Mouse (Mus musculus): ENCODE data around the gene Dnah6. TPM values are rescaled to one million over a fixed set of nuclear protein-coding genes. Genes with fewer than 3 reads are reported as not detected.

Dnah6 gene
- polyA plus RNA-seq, 1 experiment from 2014 or later: 0.09 TPM

DNA sequence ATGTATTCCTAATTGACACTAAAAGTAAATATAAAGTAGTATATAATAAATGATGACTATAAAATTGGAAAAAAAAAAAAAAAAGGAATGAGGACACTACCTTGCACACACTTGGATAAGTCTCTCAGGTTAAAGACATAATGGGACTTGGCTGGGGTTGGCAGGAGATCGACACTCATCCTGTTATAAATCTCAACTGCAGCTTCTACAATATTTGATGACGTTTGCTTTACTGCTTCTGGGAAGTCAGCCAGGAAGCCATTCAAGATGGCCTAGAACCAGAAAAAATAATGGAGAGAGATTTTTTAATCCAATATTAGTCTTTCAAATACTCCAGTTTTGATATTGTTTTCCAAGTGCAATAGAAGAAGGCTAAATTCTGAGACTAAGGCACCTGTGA, 108.1 kb downstream of the Dnah6 start:
- ATAC-seq (ENCODE audit: insufficient number of reproducible peaks, insufficient read depth, low FRiP score, low read depth): no peak

DNA sequence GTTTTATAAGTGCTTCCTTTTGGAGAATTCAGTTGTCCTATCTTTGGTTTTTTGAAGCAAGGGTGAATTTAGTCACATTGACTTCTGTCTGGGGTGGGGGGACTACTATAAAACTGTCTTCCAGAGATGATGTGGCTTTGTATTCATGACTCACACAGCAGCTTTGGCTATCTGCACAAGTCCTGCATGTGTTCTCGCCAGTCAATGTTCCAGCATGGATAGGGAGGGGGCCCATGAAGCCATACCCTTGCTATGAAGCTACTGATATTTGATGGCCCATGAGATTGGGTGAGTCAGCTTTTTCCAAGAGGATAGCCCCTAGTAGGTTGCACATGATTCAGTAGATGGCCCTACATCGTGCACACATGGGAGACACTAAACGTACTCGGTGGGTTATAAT, 128.3 kb downstream of the Dnah6 start:
- peaks cover 3% of the 10 kb centered on the region; the same call in 1 of the 2 replicates for H3K9me3 ChIP-seq (ENCODE audit: control insufficient read depth, low read depth, low read length)

More for the DNA sequence above, 108.1 kb downstream of the Dnah6 start:
- Histone ChIP-seq H3K36me3 (ENCODE audit: control insufficient read depth, insufficient read depth, low read length) (no peaks in the 10 kb centered on the region), H3K4me2 (replicated peaks; ENCODE audit: low read depth, low read length) (no peak overlapping the region), H3K4me3 (ENCODE audit: low read depth, low read length) (no peak overlapping the region), H3K27me3 (ENCODE audit: control insufficient read depth, insufficient read depth, low read length) (no peaks in the 10 kb centered on the region), H3K4me1 (ENCODE audit: control insufficient read depth, insufficient read depth, low read length) (no peaks in the 10 kb centered on the region), H3K9ac (replicated peaks; ENCODE audit: low read depth, low read length) (no peak overlapping the region), H3K27ac (ENCODE audit: low read length) (no peak overlapping the region), H3K9me3 (ENCODE audit: control insufficient read depth, low read depth, low read length) (no peaks in the 10 kb centered on the region)
- 38% methylated on average over 2 of the region's 2 CpGs for WGBS

DNA sequence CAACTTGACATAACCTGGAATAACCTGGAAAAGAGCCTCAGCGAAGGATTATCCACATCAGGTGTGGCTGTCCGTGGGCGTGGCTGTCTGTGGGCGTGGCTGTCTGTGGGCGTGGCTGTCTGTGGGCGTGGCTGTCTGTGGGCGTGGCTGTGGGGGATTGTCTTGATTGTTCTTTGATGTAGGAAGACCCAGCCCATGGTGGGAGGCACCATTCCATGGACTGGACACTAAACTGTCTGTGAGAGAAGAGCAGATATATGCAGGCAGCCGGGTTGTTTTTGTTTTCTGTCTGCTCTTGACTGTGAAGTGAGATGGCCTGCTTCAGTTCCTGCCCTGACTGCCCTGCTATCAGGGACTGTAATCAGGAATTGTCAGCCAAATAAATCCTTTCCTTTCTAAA, 130.6 kb downstream of the Dnah6 start:
- no peak for ATAC-seq (ENCODE audit: insufficient number of reproducible peaks, insufficient read depth, low FRiP score, low read depth)
- H3K4me3 ChIP-seq (ENCODE audit: low read depth, low read length): no peak overlapping the region
- WGBS: 72% methylated on average over 8 of the region's 8 CpGs
- H3K36me3 ChIP-seq (ENCODE audit: control insufficient read depth, insufficient read depth, low read length): no peaks in the 10 kb centered on the region
- no peaks in the 10 kb centered on the region for H3K4me1 ChIP-seq (ENCODE audit: control insufficient read depth, insufficient read depth, low read length)
- no peaks in the 10 kb centered on the region for H3K27me3 ChIP-seq (ENCODE audit: control insufficient read depth, insufficient read depth, low read length)
- no peak overlapping the region for H3K9ac ChIP-seq (replicated peaks; ENCODE audit: low read depth, low read length)
- H3K27ac ChIP-seq (ENCODE audit: low read length): no peak overlapping the region
- H3K4me2 ChIP-seq (replicated peaks; ENCODE audit: low read depth, low read length): no peak overlapping the region
- no peaks in the 10 kb centered on the region for H3K9me3 ChIP-seq (ENCODE audit: control insufficient read depth, low read depth, low read length)

More for the DNA sequence above, 128.3 kb downstream of the Dnah6 start:
- H3K27me3 ChIP-seq (ENCODE audit: control insufficient read depth, insufficient read depth, low read length): no peaks in the 10 kb centered on the region
- no peak overlapping the region for H3K4me2 ChIP-seq (replicated peaks; ENCODE audit: low read depth, low read length)
- no peak overlapping the region for H3K9ac ChIP-seq (replicated peaks; ENCODE audit: low read depth, low read length)
- WGBS: 95% methylated on average over 4 of the region's 4 CpGs
- no peaks in the 10 kb centered on the region for H3K4me1 ChIP-seq (ENCODE audit: control insufficient read depth, insufficient read depth, low read length)
- no peaks in the 10 kb centered on the region for H3K36me3 ChIP-seq (ENCODE audit: control insufficient read depth, insufficient read depth, low read length)
- H3K27ac ChIP-seq (ENCODE audit: low read length): no peak overlapping the region
- ATAC-seq (ENCODE audit: insufficient number of reproducible peaks, insufficient read depth, low FRiP score, low read depth): no peak
- no peak overlapping the region for H3K4me3 ChIP-seq (ENCODE audit: low read depth, low read length)

DNA sequence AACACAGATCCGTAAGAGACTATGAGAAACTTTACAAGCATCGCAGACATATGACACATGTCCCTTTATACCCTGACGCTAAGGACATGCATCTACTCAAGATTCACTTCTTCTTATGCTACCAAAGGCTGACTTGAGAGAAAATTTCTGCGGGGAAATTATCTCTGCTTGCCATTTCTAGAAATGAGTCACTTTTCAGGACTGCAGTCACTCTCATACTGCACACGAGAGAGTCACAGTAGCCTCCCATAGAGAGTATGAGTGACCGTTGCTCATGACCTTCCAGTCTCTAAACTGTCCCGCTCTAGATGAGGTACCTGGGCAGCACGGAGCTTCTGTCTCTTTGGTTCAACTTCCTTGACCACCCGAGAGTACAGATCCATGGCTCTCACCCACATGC, 138.9 kb downstream of the Dnah6 start:
- no peak overlapping the region for H3K9ac ChIP-seq (replicated peaks; ENCODE audit: low read depth, low read length)
- no peak for ATAC-seq (ENCODE audit: insufficient number of reproducible peaks, insufficient read depth, low FRiP score, low read depth)
- H3K27ac ChIP-seq (ENCODE audit: low read length): no peak overlapping the region
- no peaks in the 10 kb centered on the region; the same call in 1 of the 2 replicates for H3K9me3 ChIP-seq (ENCODE audit: control insufficient read depth, low read depth, low read length)
- H3K4me2 ChIP-seq (replicated peaks; ENCODE audit: low read depth, low read length): no peak overlapping the region
- WGBS: 91% methylated on average over 9 of the region's 9 CpGs
- no peaks in the 10 kb centered on the region for H3K27me3 ChIP-seq (ENCODE audit: control insufficient read depth, insufficient read depth, low read length)
- H3K36me3 ChIP-seq (ENCODE audit: control insufficient read depth, insufficient read depth, low read length): no peaks in the 10 kb centered on the region
- no peak overlapping the region for H3K4me3 ChIP-seq (ENCODE audit: low read depth, low read length)
- no peaks in the 10 kb centered on the region for H3K4me1 ChIP-seq (ENCODE audit: control insufficient read depth, insufficient read depth, low read length)

DNA sequence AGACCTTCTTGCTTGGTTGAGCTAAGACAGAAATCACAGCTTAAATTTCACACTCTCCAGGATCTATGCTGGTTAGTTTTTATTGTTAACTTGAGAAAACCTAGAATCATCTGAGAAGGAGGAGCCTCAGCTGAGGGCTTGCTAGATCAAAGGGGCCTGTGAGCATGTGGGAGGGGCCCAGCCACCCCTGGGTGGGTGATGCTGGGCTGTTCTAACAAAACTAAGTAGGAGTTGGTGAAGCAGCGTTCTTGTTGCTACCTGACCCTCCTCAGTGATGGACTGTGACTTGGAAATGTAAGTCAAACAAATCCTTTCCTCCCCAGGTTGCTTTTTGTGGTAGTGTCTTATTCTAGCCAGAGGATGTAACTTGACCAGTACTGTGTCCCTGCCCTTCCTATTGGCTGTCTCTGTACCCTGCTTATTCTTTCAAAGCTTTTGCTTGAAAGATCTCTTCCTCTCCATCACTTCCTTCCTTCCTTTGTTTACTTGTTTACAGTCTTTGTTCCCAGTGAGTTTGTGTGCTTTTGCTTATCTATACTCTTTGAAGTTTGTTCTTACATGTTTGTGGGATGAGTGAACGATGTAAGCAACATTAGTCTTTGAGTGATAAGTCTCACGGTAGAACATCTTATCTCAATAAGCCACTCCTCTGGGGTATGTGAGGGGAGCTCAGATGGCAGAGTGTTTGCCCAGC, 149.2 kb downstream of the Dnah6 start:
- ATAC-seq (ENCODE audit: insufficient number of reproducible peaks, insufficient read depth, low FRiP score, low read depth): no peak
- Histone ChIP-seq H3K9me3 (ENCODE audit: control insufficient read depth, low read depth, low read length) (0 out of 2 replicates have a peak, but pooled peaks cover 1% of the 10 kb centered on the region), H3K27ac (ENCODE audit: low read length) (no peak overlapping the region), H3K27me3 (ENCODE audit: control insufficient read depth, insufficient read depth, low read length) (no peaks in the 10 kb centered on the region), H3K36me3 (ENCODE audit: control insufficient read depth, insufficient read depth, low read length) (no peaks in the 10 kb centered on the region), H3K4me2 (replicated peaks; ENCODE audit: low read depth, low read length) (no peak overlapping the region), H3K9ac (replicated peaks; ENCODE audit: low read depth, low read length) (no peak overlapping the region), H3K4me3 (ENCODE audit: low read depth, low read length) (no peak overlapping the region), H3K4me1 (ENCODE audit: control insufficient read depth, insufficient read depth, low read length) (no peaks in the 10 kb centered on the region)
- 46% methylated on average over 3 of the region's 3 CpGs for WGBS

DNA sequence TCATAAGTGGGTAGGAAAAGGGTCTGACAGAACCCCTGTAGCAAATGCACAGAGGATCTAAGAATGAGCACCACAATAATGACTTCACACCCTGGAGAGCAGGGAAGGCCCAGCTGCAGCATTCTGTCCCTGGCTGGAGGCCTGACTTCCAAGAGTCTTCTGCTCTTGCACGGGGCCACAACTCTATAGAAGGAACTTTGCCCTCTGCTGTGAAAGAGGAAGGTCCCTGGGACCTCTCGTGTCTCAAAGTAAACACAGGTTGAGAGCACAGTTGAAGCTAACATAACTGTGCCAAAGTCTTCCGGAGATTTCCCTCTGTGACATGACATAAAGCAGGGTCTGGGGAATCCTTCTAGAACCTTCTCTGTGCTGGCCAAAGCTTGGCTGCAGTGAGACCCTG, 150.2 kb downstream of the Dnah6 start:
- no peaks in the 10 kb centered on the region for H3K4me1 ChIP-seq (ENCODE audit: control insufficient read depth, insufficient read depth, low read length)
- no peaks in the 10 kb centered on the region for H3K9me3 ChIP-seq (ENCODE audit: control insufficient read depth, low read depth, low read length)
- no peak overlapping the region for H3K4me3 ChIP-seq (ENCODE audit: low read depth, low read length)
- no peak for ATAC-seq (ENCODE audit: insufficient number of reproducible peaks, insufficient read depth, low FRiP score, low read depth)
- no peak overlapping the region for H3K9ac ChIP-seq (replicated peaks; ENCODE audit: low read depth, low read length)
- 57% methylated on average over 3 of the region's 3 CpGs for WGBS
- H3K27ac ChIP-seq (ENCODE audit: low read length): no peak overlapping the region
- H3K27me3 ChIP-seq (ENCODE audit: control insufficient read depth, insufficient read depth, low read length): no peaks in the 10 kb centered on the region
- H3K36me3 ChIP-seq (ENCODE audit: control insufficient read depth, insufficient read depth, low read length): no peaks in the 10 kb centered on the region
- no peak overlapping the region for H3K4me2 ChIP-seq (replicated peaks; ENCODE audit: low read depth, low read length)

DNA sequence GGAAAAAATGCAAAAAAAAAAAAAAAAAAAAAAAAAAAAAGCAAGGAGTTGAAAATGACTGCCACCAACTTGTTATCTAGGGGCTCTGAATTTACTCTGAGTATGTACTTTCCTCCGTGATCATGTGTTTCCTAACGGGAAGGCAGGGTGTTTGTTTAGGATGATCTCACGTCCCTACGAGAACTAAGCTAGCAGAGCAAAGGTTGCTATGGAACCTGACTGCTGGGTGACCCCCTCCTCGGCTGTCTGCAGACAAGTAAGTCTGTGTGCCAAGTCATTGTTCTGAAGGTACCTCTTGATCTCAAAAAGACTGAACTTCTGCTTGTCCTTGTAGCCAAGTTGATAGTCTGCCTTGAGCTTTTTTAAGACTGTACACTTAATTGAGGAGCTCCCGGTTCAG, 150.8 kb downstream of the Dnah6 start:
- peak; percentile 61; the same call in 1 of the 2 replicates for ATAC-seq (ENCODE audit: insufficient number of reproducible peaks, insufficient read depth, low FRiP score, low read depth)

DNA sequence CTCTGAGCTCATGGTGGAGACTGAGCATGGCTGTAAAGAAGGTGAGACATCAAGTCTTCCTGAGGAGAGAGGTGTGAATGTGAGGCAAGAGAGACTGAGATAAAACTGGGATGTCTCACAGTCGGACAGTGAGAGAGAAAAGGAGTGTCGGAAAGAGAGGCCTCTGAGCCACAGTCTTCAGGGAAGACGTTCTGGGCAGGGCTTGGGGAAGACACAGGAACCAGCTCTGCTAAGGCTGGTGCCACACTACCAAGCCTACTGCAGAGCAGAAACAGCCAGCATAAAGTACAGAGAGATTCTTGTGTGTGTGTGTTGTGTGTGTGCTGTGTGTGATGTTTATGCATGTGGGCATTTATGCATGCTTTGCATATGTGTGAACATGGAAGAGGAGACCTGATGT, 156.9 kb downstream of the Dnah6 start:
- no peaks in the 10 kb centered on the region for H3K9me3 ChIP-seq (ENCODE audit: control insufficient read depth, low read depth, low read length)
- H3K4me2 ChIP-seq (replicated peaks; ENCODE audit: low read depth, low read length): no peak overlapping the region
- 72% methylated on average over 3 of the region's 3 CpGs for WGBS
- no peak overlapping the region for H3K4me3 ChIP-seq (ENCODE audit: low read depth, low read length)
- H3K9ac ChIP-seq (replicated peaks; ENCODE audit: low read depth, low read length): no peak overlapping the region
- no peak for ATAC-seq (ENCODE audit: insufficient number of reproducible peaks, insufficient read depth, low FRiP score, low read depth)
- no peak overlapping the region for H3K27ac ChIP-seq (ENCODE audit: low read length)
- H3K27me3 ChIP-seq (ENCODE audit: control insufficient read depth, insufficient read depth, low read length): no peaks in the 10 kb centered on the region
- H3K4me1 ChIP-seq (ENCODE audit: control insufficient read depth, insufficient read depth, low read length): no peaks in the 10 kb centered on the region
- H3K36me3 ChIP-seq (ENCODE audit: control insufficient read depth, insufficient read depth, low read length): no peaks in the 10 kb centered on the region

More for the DNA sequence above, 150.8 kb downstream of the Dnah6 start:
- 63% methylated on average over 6 of the region's 6 CpGs for WGBS
- Histone ChIP-seq H3K4me3 (ENCODE audit: low read depth, low read length) (no peak overlapping the region), H3K27ac (ENCODE audit: low read length) (no peak overlapping the region), H3K4me2 (replicated peaks; ENCODE audit: low read depth, low read length) (no peak overlapping the region), H3K4me1 (ENCODE audit: control insufficient read depth, insufficient read depth, low read length) (no peaks in the 10 kb centered on the region), H3K9me3 (ENCODE audit: control insufficient read depth, low read depth, low read length) (no peaks in the 10 kb centered on the region), H3K27me3 (ENCODE audit: control insufficient read depth, insufficient read depth, low read length) (no peaks in the 10 kb centered on the region), H3K36me3 (ENCODE audit: control insufficient read depth, insufficient read depth, low read length) (no peaks in the 10 kb centered on the region), H3K9ac (replicated peaks; ENCODE audit: low read depth, low read length) (no peak overlapping the region)
